Mouse (Mus musculus): Measurements from ENCODE around the gene Prkaa1.

- no peak for TF ChIP-seq TAL1 (conservative IDR thresholded peaks at IDR 0.05; ENCODE audit: low read depth, low read length)
- TF ChIP-seq CTCF (IDR thresholded peaks at IDR 0.05; ENCODE audit: low read depth, low read length) = no peak
Measured at GRCm38 (mm10) chr15:5107686-5108654, 35.7 kb upstream of the Prkaa1 start, which contains the start of gene Card6.
